ENCODE assay signal across 17 mouse cellular contexts in the genomic region with DNA sequence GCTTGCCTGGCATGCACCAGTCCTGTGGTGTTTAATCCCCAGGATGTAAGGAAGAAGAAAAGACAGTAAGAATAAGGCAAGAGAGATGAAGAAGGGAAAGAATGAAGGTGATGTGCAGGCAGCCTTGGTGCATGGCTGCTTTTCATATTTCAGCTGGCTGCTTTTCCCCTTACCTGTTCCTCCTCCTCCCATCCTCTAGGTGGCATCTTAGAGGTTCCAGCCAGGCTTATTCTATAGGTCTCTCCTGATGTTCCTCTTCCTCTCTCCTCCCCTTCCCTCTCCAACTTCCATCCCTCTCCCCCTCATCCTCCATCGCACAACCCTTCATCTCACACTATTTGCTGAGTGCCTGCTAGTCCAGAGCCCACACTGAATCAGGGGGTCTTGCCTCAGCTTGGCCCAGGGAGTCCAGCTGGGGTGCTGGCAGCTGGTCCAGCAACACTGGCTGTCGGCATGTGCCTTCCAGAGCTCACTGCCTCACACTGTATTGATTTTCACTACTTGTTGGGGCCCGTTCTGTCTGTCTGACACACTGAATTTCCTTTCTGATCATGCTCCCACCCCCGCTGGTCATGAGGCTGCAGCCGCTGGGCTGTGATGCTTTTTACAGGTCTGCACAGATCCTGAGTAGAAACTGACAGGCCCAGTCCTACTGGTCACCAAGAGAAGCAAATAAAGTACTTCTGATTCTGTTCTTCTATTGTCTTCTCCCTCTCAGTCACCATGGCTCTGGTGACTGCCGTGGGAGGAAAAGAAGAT. TPM values are rescaled to one million over a fixed set of nuclear protein-coding genes. Genes with fewer than 3 reads are reported as not detected.
DNase-seq lines count a peak whose midpoint lies in the region; ATAC-seq and TF ChIP-seq lines count a peak whose summit lies in the region.
"Had no signal": no experiment of that assay in that cellular context is flagged by ENCODE, and none has a peak within 500 bp of the region (broad histone marks: within the 10 kb centered on the region; RNA-seq: fewer than 3 reads in every experiment).

No protein-coding gene starts in this region.

- no peak for DNase-seq in kidney, adult 2 months
- DNase-seq in urinary bladder, postnatal 14 days (ENCODE audit: low spot score), result peak; percentile 32
- DNase-seq in urinary bladder, postnatal 4 days (ENCODE audit: low spot score in 2 of 2), result no peak
- peak; percentile 24 to 54 for DNase-seq in urinary bladder, postnatal 36 days (ENCODE audit: low spot score in 2 of 2)
- no peak for DNase-seq in lung, postnatal 10 days
- DNase-seq: cerebellum, postnatal 14 days; heart, postnatal 36 days; kidney, postnatal 36 days; thymus, postnatal 36 days had no signal

- H3K9me3 ChIP-seq in kidney, embryonic 16.5 days (ENCODE audit: low read length), result no peaks in the 10 kb centered on the region
- H3K9me3 ChIP-seq: midbrain, embryonic 12.5 days had no signal

- H3K4me2 ChIP-seq in kidney, embryonic 16.5 days (replicated peaks; ENCODE audit: low read depth, low read length), result no peak overlapping the region
- H3K4me2 ChIP-seq: midbrain, embryonic 12.5 days had no signal

- H3K4me3 ChIP-seq in kidney, adult 2 months (ENCODE audit: insufficient read depth, low read depth, low read length), result no peak overlapping the region
- no peak overlapping the region for H3K4me3 ChIP-seq in kidney, embryonic 16.5 days (ENCODE audit: low read length)
- no peak overlapping the region for H3K4me3 ChIP-seq in bone marrow, adult 2 months (replicated peaks; ENCODE audit: control insufficient read depth, low read depth, low read length)
- H3K4me3 ChIP-seq: midbrain, embryonic 12.5 days had no signal

- no peaks in the 10 kb centered on the region for H3K4me1 ChIP-seq in kidney, adult 2 months (ENCODE audit: control insufficient read depth, insufficient read depth, low read length)
- no peaks in the 10 kb centered on the region for H3K4me1 ChIP-seq in kidney, embryonic 16.5 days (ENCODE audit: insufficient read depth, low read length)
- no peaks in the 10 kb centered on the region for H3K4me1 ChIP-seq in bone marrow, adult 2 months (ENCODE audit: control insufficient read depth, insufficient read depth, low read length)
- H3K4me1 ChIP-seq: midbrain, embryonic 12.5 days had no signal

- H3K27me3 ChIP-seq in kidney, adult 2 months (replicated peaks; ENCODE audit: control insufficient read depth, insufficient read depth, low read length), result no peaks in the 10 kb centered on the region
- no peaks in the 10 kb centered on the region for H3K27me3 ChIP-seq in kidney, embryonic 16.5 days (ENCODE audit: insufficient read depth, low read length)
- H3K27me3 ChIP-seq: midbrain, embryonic 12.5 days had no signal

- TF ChIP-seq CTCF in kidney, adult 2 months (conservative IDR thresholded peaks at IDR 0.05; ENCODE audit: insufficient read depth, insufficient read length, low read depth, low read length), result peak; percentile 21; the same call in 1 of the 2 replicates
- TF ChIP-seq CTCF in bone marrow, adult 2 months (IDR thresholded peaks at IDR 0.05; ENCODE audit: control insufficient read depth, insufficient read depth, low read length), result peak; percentile 6; the same call in 1 of the 2 replicates

- H3K27ac ChIP-seq in kidney, adult 2 months (ENCODE audit: insufficient read depth, low read depth, low read length), result no peak overlapping the region
- no peak overlapping the region for H3K27ac ChIP-seq in kidney, embryonic 16.5 days (ENCODE audit: low read length)
- H3K27ac ChIP-seq in bone marrow, adult 2 months (ENCODE audit: control insufficient read depth, insufficient read depth, low read depth, low read length, poor library complexity), result no peak overlapping the region
- H3K27ac ChIP-seq: midbrain, embryonic 12.5 days had no signal

- no peak for ATAC-seq in kidney, embryonic 16.5 days (ENCODE audit: low FRiP score, low TSS enrichment)
- ATAC-seq: forebrain, embryonic 16.5 days; inflammation-experienced regulatory T-cells, adult 6 months had no signal

- H3K9ac ChIP-seq in kidney, embryonic 16.5 days (replicated peaks; ENCODE audit: low read length), result no peak overlapping the region
- H3K9ac ChIP-seq: midbrain, embryonic 12.5 days had no signal

- TF ChIP-seq POLR2A in kidney, adult 2 months (IDR thresholded peaks at IDR 0.05; ENCODE audit: low read depth, low read length), result no peak
- TF ChIP-seq POLR2A in bone marrow, adult 2 months (IDR thresholded peaks at IDR 0.05; ENCODE audit: borderline replicate concordance, control insufficient read depth, low read depth, low read length), result no peak

- 89% methylated on average over 6 of the region's 6 CpGs for WGBS in kidney, adult 2 months
- WGBS in kidney, embryonic 16.5 days, result 85% methylated on average over 6 of the region's 6 CpGs
- 77% methylated on average over 6 of the region's 6 CpGs for WGBS in bone marrow, adult 2 months

- no peaks in the 10 kb centered on the region for H3K36me3 ChIP-seq in kidney, adult 2 months (ENCODE audit: control insufficient read depth, insufficient read depth, low read length)
- no peaks in the 10 kb centered on the region for H3K36me3 ChIP-seq in kidney, embryonic 16.5 days (ENCODE audit: insufficient read depth, low read length)
- H3K36me3 ChIP-seq: G1E; midbrain, embryonic 12.5 days had no signal

RNA-seq across cellular contexts. Expression of a gene that starts 56.9 kb away (rescaled TPM):
- polyA plus RNA-seq in kidney, adult 2 months (2012; rRNA removed), result 0.61 and 0.84 TPM in 2 replicates
- 0.21 and 0.63 TPM in 2 replicates for polyA plus RNA-seq in kidney, embryonic 16.5 days (2015; fragmentation: Nextera tagmentation; extraction: Ambion mirVana)
- polyA plus RNA-seq in bone marrow, adult 2 months (2011; ENCODE audit: insufficient read depth, insufficient read length, low replicate concordance, missing spikeins), result not detected in 2 replicates
- polyA plus RNA-seq: forebrain, embryonic 16.5 days; G1E; inflammation-experienced regulatory T-cells, adult 6 months; limb, embryonic 14.5 days; lung, embryonic 16.5 days had no signal

Comparison
In these comparisons a context has a peak if more than half of its experiments do, and no peak if none do; other contexts are left out.
1. DNase-seq: peak in urinary bladder, postnatal 14 days (single experiment) and urinary bladder, postnatal 36 days (2 of 2); none in kidney, adult 2 months (single experiment), urinary bladder, postnatal 4 days (0 of 2) and lung, postnatal 10 days (single experiment).